In genomic region chr2:52504762-52505161, GRCm38 (mm10) we compare ENCODE assay signal across 15 mouse cellular contexts.
DNase-seq lines count a peak whose midpoint lies in the region; ATAC-seq and TF ChIP-seq lines count a peak whose summit lies in the region.
"Had no signal": no experiment of that assay in that cellular context is flagged by ENCODE, and none has a peak within 500 bp of the region (broad histone marks: within the 10 kb centered on the region; RNA-seq: fewer than 3 reads in every experiment).

No protein-coding gene starts in this region.

- H3K79me2 ChIP-seq in heart, adult 2 months (replicated peaks; ENCODE audit: control insufficient read depth, insufficient read depth, low read length), result no peaks in the 10 kb centered on the region

- intact Hi-C loops in heart, adult 2 months (cut with DNase I), result no loop called here

- H3K4me2 ChIP-seq in liver, embryonic 15.5 days, result no peak overlapping the region
- no peak overlapping the region for H3K4me2 ChIP-seq in liver, embryonic 12.5 days
- H3K4me2 ChIP-seq in liver, postnatal 0 days (ENCODE audit: low read depth, low read length), result no peak overlapping the region
- H3K4me2 ChIP-seq in heart, embryonic 12.5 days, result no peak overlapping the region
- H3K4me2 ChIP-seq: embryonic facial prominence, embryonic 15.5 days; limb, embryonic 15.5 days had no signal

- no peaks in the 10 kb centered on the region for H3K27me3 ChIP-seq in cerebellum, adult 2 months (ENCODE audit: control insufficient read depth, insufficient read depth, low read length)
- no peaks in the 10 kb centered on the region for H3K27me3 ChIP-seq in liver, embryonic 15.5 days
- H3K27me3 ChIP-seq in liver, embryonic 12.5 days (replicated peaks), result peaks cover 10% of the 10 kb centered on the region; the same call in 1 of the 2 replicates
- no peaks in the 10 kb centered on the region for H3K27me3 ChIP-seq in liver, postnatal 0 days (ENCODE audit: insufficient read depth, low read length)
- H3K27me3 ChIP-seq in heart, adult 2 months (ENCODE audit: control insufficient read depth, insufficient read depth, low read length), result no peaks in the 10 kb centered on the region
- H3K27me3 ChIP-seq in heart, embryonic 12.5 days (replicated peaks), result no peaks in the 10 kb centered on the region
- H3K27me3 ChIP-seq: embryonic facial prominence, embryonic 15.5 days; limb, embryonic 15.5 days had no signal

- no peak overlapping the region for H3K9ac ChIP-seq in liver, embryonic 15.5 days
- H3K9ac ChIP-seq in liver, embryonic 12.5 days, result no peak overlapping the region
- H3K9ac ChIP-seq in liver, postnatal 0 days (replicated peaks), result no peak overlapping the region
- no peak overlapping the region for H3K9ac ChIP-seq in heart, adult 2 months (ENCODE audit: low read depth, low read length)
- H3K9ac ChIP-seq in heart, embryonic 12.5 days, result no peak overlapping the region
- H3K9ac ChIP-seq: embryonic facial prominence, embryonic 15.5 days; limb, embryonic 15.5 days had no signal

- no peak for TF ChIP-seq POLR2A in cerebellum, adult 2 months (IDR thresholded peaks at IDR 0.05; ENCODE audit: borderline replicate concordance, insufficient read depth, low read length)
- no peak for TF ChIP-seq POLR2A in heart, adult 2 months (IDR thresholded peaks at IDR 0.05; ENCODE audit: insufficient read depth, low read depth, low read length)

- H3K9me3 ChIP-seq in liver, embryonic 15.5 days (replicated peaks), result no peaks in the 10 kb centered on the region
- H3K9me3 ChIP-seq in liver, embryonic 12.5 days (replicated peaks), result no peaks in the 10 kb centered on the region
- H3K9me3 ChIP-seq in liver, postnatal 0 days (ENCODE audit: low read length), result no peaks in the 10 kb centered on the region
- peaks cover 2% of the 10 kb centered on the region; the same call in 1 of the 2 replicates for H3K9me3 ChIP-seq in heart, embryonic 12.5 days (replicated peaks)
- H3K9me3 ChIP-seq: embryonic facial prominence, embryonic 15.5 days; limb, embryonic 15.5 days; midbrain, embryonic 10.5 days had no signal

- H3K4me3 ChIP-seq in cerebellum, adult 2 months (replicated peaks; ENCODE audit: insufficient read depth, low read depth, low read length), result no peak overlapping the region
- H3K4me3 ChIP-seq in liver, embryonic 15.5 days (replicated peaks), result no peak overlapping the region
- H3K4me3 ChIP-seq in liver, embryonic 12.5 days, result no peak overlapping the region
- no peak overlapping the region for H3K4me3 ChIP-seq in liver, postnatal 0 days (ENCODE audit: low read depth, low read length)
- no peak overlapping the region for H3K4me3 ChIP-seq in heart, adult 2 months
- no peak overlapping the region for H3K4me3 ChIP-seq in heart, embryonic 12.5 days
- H3K4me3 ChIP-seq: embryonic facial prominence, embryonic 15.5 days; limb, embryonic 15.5 days; midbrain, embryonic 10.5 days; myocyte had no signal

- peak; percentile 35; the same call in 1 of the 2 replicates for TF ChIP-seq EP300 in liver, postnatal 0 days (IDR thresholded peaks at IDR 0.05; ENCODE audit: low read depth)
- no peak for TF ChIP-seq EP300 in heart, adult 2 months (IDR thresholded peaks at IDR 0.05; ENCODE audit: insufficient read depth, low read depth, low read length)

- peaks cover 29% of the 10 kb centered on the region for H3K4me1 ChIP-seq in cerebellum, adult 2 months (ENCODE audit: control insufficient read depth, insufficient read depth, low read length)
- H3K4me1 ChIP-seq in liver, embryonic 15.5 days (replicated peaks), result 0 out of 2 replicates have a peak, but pooled peaks cover 4% of the 10 kb centered on the region
- H3K4me1 ChIP-seq in liver, embryonic 12.5 days, result no peaks in the 10 kb centered on the region
- H3K4me1 ChIP-seq in liver, postnatal 0 days (ENCODE audit: insufficient read depth), result peaks cover 4% of the 10 kb centered on the region
- H3K4me1 ChIP-seq in heart, adult 2 months (ENCODE audit: control insufficient read depth, insufficient read depth, low read length), result peaks cover 2% of the 10 kb centered on the region
- 0 out of 2 replicates have a peak, but pooled peaks cover 4% of the 10 kb centered on the region for H3K4me1 ChIP-seq in heart, embryonic 12.5 days (replicated peaks)
- H3K4me1 ChIP-seq: embryonic facial prominence, embryonic 15.5 days; midbrain, embryonic 10.5 days had no signal

- ATAC-seq in cerebellum, adult (ENCODE audit: insufficient number of reproducible peaks, low FRiP score, low TSS enrichment), result no peak; the same call in 1 of the 2 replicates
- ATAC-seq in liver, embryonic 15.5 days (ENCODE audit: insufficient read depth), result peak; percentile 44; the same call in 1 of the 2 replicates
- no peak for ATAC-seq in liver, embryonic 12.5 days
- peak; percentile 98 for ATAC-seq in liver, postnatal 0 days
- ATAC-seq in erythroblast, adult 5-6 weeks (replicated peaks; ENCODE audit: low FRiP score, poor library complexity, severe bottlenecking), result no peak
- ATAC-seq in heart, embryonic 12.5 days (ENCODE audit: insufficient number of reproducible peaks, low FRiP score), result no peak
- ATAC-seq: hindbrain, postnatal 0 days had no signal

- WGBS in cerebellum, adult 2 months, result 9% methylated on average over 3 of the region's 3 CpGs
- WGBS in liver, embryonic 15.5 days (ENCODE audit: insufficient replicate concordance), result 70% methylated on average over 3 of the region's 3 CpGs
- WGBS in liver, embryonic 12.5 days (ENCODE audit: insufficient replicate concordance), result 79% methylated on average over 3 of the region's 3 CpGs
- WGBS in liver, postnatal 0 days (ENCODE audit: insufficient replicate concordance), result 63% methylated on average over 3 of the region's 3 CpGs
- WGBS in heart, adult 2 months, result 52% methylated on average over 3 of the region's 3 CpGs
- WGBS in heart, embryonic 12.5 days, result 83% methylated on average over 3 of the region's 3 CpGs

- peak; percentile 46 to 85 for DNase-seq in cerebellum, adult 2 months
- peak; percentile 37 for DNase-seq in liver, postnatal 0 days
- no peak for DNase-seq in heart, adult 2 months
- DNase-seq: kidney, postnatal 10 days; thymus, postnatal 14 days had no signal

- no peak for TF ChIP-seq CTCF in cerebellum, adult 2 months (IDR thresholded peaks at IDR 0.05; ENCODE audit: borderline replicate concordance, insufficient read depth, low read depth, low read length)
- TF ChIP-seq CTCF in liver, postnatal 0 days (IDR thresholded peaks at IDR 0.05; ENCODE audit: low read depth), result no peak
- TF ChIP-seq CTCF in heart, adult 2 months (IDR thresholded peaks at IDR 0.05), result no peak

- no peaks in the 10 kb centered on the region for H3K36me3 ChIP-seq in liver, embryonic 15.5 days (replicated peaks)
- H3K36me3 ChIP-seq in liver, embryonic 12.5 days, result no peaks in the 10 kb centered on the region
- no peaks in the 10 kb centered on the region for H3K36me3 ChIP-seq in liver, postnatal 0 days (replicated peaks; ENCODE audit: insufficient read depth, low read length)
- H3K36me3 ChIP-seq in heart, adult 2 months (ENCODE audit: control insufficient read depth, insufficient read depth, low read length), result no peaks in the 10 kb centered on the region
- H3K36me3 ChIP-seq in heart, embryonic 12.5 days, result no peaks in the 10 kb centered on the region
- H3K36me3 ChIP-seq: embryonic facial prominence, embryonic 15.5 days; limb, embryonic 15.5 days; midbrain, embryonic 10.5 days had no signal

- H3K27ac ChIP-seq in cerebellum, adult 2 months (ENCODE audit: insufficient read depth, low read length), result peak overlapping the region; percentile 77
- H3K27ac ChIP-seq in liver, embryonic 15.5 days (replicated peaks), result no peak overlapping the region
- H3K27ac ChIP-seq in liver, embryonic 12.5 days, result no peak overlapping the region
- no peak overlapping the region for H3K27ac ChIP-seq in liver, postnatal 0 days (ENCODE audit: low read depth)
- H3K27ac ChIP-seq in heart, adult 2 months, result no peak overlapping the region
- no peak overlapping the region for H3K27ac ChIP-seq in heart, embryonic 12.5 days (ENCODE audit: poor library complexity, severe bottlenecking)
- H3K27ac ChIP-seq: embryonic facial prominence, embryonic 15.5 days; hindbrain, postnatal 0 days; limb, embryonic 15.5 days; midbrain, embryonic 10.5 days had no signal

Comparison
In these comparisons a context has a peak if more than half of its experiments do, and no peak if none do; other contexts are left out.
1. ATAC-seq: peak in liver, embryonic 15.5 days (single experiment) and liver, postnatal 0 days (single experiment); none in cerebellum, adult (single experiment), liver, embryonic 12.5 days (single experiment), erythroblast, adult 5-6 weeks (single experiment) and heart, embryonic 12.5 days (single experiment).
2. DNase-seq: peak in cerebellum, adult 2 months (2 of 2) and liver, postnatal 0 days (single experiment); none in heart, adult 2 months (0 of 2).